Mouse (Mus musculus) heart, embryonic 10.5 days (tissue): ENCODE measurements around the gene Stim1. TPM values are rescaled to one million over a fixed set of nuclear protein-coding genes. Genes with fewer than 3 reads are reported as not detected.
"Not testable (repeated sequence)": the region's sequence is repeated elsewhere in the genome, so short reads cannot be mapped to it uniquely, and the experiment has no call there.

Experiments
- DNase-seq: peaks from one replicate; pipeline ENCODE4 v3.0.0-alpha.2; 2017; ENCODE audit warnings: low spot score
- H3K27ac ChIP-seq: fragments of 300-500 bp; sonication (generic); 2 replicates; pipeline ENCODE4 v1.5.1; 2016; ENCODE audit warnings: mild to moderate bottlenecking
- H3K27me3 ChIP-seq: fragments of 300-500 bp; sonication (generic); 2 replicates; pipeline ENCODE4 v1.6.1; 2016; ENCODE audit warnings: mild to moderate bottlenecking; ENCODE audit not compliant: poor library complexity, insufficient read depth, severe bottlenecking
- H3K36me3 ChIP-seq: fragments of 300-500 bp; sonication (generic); 2 replicates; pipeline ENCODE4 v1.6.1; 2016; ENCODE audit warnings: mild to moderate bottlenecking, moderate library complexity
- H3K4me1 ChIP-seq: fragments of 300-500 bp; sonication (generic); 2 replicates; pipeline ENCODE4 v1.6.1; 2016; ENCODE audit warnings: mild to moderate bottlenecking
- H3K4me3 ChIP-seq: fragments of 300-500 bp; sonication (generic); 2 replicates; pipeline ENCODE4 v1.5.1; 2016; ENCODE audit warnings: mild to moderate bottlenecking, moderate library complexity
- H3K9me3 ChIP-seq: fragments of 300-500 bp; sonication (generic); 2 replicates; pipeline ENCODE4 v1.6.1; 2016; ENCODE audit warnings: mild to moderate bottlenecking, moderate library complexity
- WGBS: fragments of 180-500 bp; shearing (Covaris S2); methylation state at CpG from one replicate; pipeline ENCODE4 v1.1.7; 2016; 5-methylcytosine and 5-hydroxymethylcytosine counted together
- polyA plus RNA-seq: library from polyadenylated mRNA; unstranded; fragments of >200 nt; fragmentation: Nextera tagmentation; extraction: Ambion mirVana; gene quantifications from 2 replicates; pipeline ENCODE4 v1.2.1, GENCODE M21; 2016

The Stim1 gene
- polyA plus RNA-seq, 1 experiment from 2014 or later, result 16.6 TPM

DNA sequence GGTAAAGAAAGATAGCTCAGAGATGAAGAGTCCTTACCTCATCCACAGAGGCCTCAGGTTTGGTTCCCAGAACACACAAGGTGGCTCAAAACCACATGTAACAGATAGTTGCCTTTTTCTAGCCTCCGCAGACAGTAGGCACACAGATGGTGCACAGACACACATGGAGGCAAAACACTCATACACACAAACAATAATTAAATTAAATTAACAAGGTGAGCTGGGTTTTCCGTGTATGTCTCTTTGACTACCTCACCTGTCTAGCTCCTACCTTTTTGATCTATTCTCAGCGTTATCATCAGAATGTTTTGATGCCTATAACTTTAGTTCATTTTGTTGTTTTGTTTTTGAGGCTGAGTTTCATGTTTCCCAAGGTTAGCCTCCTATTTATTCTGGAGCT is 11.7 kb upstream of the Stim1 start, which contains the start of gene Rhog:
Gene Rhog (minus strand): TSS at position 101 of the 400 bp plus-strand sequence.
- 74% methylated on average over 3 of the region's 3 CpGs for WGBS
- Histone ChIP-seq H3K4me1 (no peaks in the 10 kb centered on the region; the same call in 1 of the 2 replicates), H3K27ac (no peak within 1 kb of the TSS), H3K27me3 (no peaks in the 10 kb centered on the region), H3K9me3 (no peaks in the 10 kb centered on the region), H3K36me3 (no peaks in the 10 kb centered on the region), H3K4me3 (no peak within 1 kb of the TSS)
- DNase-seq, result no peak

DNA sequence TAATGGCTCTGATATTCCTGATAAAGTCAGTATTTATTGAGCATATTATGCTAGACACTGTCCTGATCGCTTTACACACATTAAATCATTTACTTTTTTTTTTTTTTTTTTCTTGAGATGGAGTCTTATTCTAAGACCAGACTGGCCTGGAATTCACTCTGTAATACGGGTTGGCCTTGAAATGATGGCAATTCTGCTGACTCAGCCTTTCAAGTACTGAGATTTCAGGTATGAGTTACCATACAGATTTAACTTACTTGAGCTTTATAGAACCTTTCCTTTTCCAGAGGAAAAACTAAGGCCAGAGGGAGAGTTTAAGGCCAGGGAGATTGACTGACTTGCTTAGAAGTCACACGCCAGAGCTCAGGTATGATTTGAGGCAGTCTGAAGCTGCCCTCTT is 11.0 kb upstream of the Stim1 start:
- Histone ChIP-seq H3K9me3 (no peaks in the 10 kb centered on the region), H3K4me3 (no peak overlapping the region), H3K4me1 (no peaks in the 10 kb centered on the region), H3K27me3 (no peaks in the 10 kb centered on the region), H3K36me3 (no peaks in the 10 kb centered on the region), H3K27ac (no peak overlapping the region)
- no peak for DNase-seq
- 78% methylated on average over 3 of the region's 3 CpGs for WGBS

- H3K4me1 ChIP-seq, result no peaks in the 10 kb centered on the region
- H3K27me3 ChIP-seq, result no peaks in the 10 kb centered on the region
- 20% methylated on average over 4 of the region's 4 CpGs for WGBS
- H3K36me3 ChIP-seq, result no peaks in the 10 kb centered on the region
- no peak for DNase-seq
- no peaks in the 10 kb centered on the region for H3K9me3 ChIP-seq
- H3K27ac ChIP-seq, result no peak overlapping the region
- no peak overlapping the region for H3K4me3 ChIP-seq
These were observed 9.4 kb upstream of the Stim1 start for GRCm38 (mm10) chr7:102258189-102258588.

GRCm38 (mm10) chr7:102258753-102259152 is 8.9 kb upstream of the Stim1 start:
- H3K27me3 ChIP-seq, result no peaks in the 10 kb centered on the region
- DNase-seq, result no peak
- 77% methylated on average over 3 of the region's 3 CpGs for WGBS
- no peaks in the 10 kb centered on the region for H3K9me3 ChIP-seq
- no peaks in the 10 kb centered on the region for H3K4me1 ChIP-seq
- H3K36me3 ChIP-seq, result no peaks in the 10 kb centered on the region
- no peak overlapping the region for H3K4me3 ChIP-seq
- no peak overlapping the region for H3K27ac ChIP-seq

DNA sequence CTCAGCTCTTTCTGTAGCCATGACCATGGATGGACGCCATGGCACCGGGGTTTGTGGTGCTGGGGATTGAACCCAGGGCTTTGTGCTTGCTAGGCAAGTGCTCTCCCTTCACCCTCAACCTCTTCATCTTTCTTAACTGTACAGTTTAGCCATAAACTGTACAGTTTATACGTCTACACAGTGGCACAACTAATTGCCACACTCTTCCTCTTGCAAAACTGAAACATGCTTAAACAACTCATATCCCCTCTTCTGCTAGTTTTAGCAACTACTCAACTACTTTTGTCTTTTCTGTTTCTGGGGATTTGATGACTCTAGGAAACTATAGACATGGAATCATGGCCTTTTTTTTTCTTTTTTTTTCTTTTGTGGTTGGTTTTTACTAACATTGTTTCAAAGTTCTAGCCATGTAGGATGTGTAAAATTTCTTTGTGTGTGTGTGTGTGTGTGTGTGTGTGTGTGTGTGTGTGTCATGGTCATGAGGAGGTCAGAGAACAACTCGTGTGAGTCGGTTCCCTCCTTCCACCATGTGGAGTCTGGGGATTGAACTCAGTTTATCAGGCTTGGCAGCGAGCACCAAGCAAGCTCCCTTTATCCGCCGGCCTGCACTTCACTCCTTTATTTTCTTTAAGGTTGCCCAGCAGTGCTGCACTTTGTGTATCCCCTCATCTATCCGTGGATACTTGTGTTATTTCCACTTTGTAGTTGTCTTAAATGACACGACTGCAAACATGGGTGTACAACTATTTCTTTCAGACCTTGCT is 7.7 kb upstream of the Stim1 start:
- DNase-seq, result no peak
- Histone ChIP-seq H3K27me3 (peaks cover 4% of the 10 kb centered on the region; the same call in 1 of the 2 replicates), H3K36me3 (no peaks in the 10 kb centered on the region), H3K9me3 (no peaks in the 10 kb centered on the region), H3K27ac (no peak overlapping the region), H3K4me3 (no peak overlapping the region), H3K4me1 (no peaks in the 10 kb centered on the region)
- WGBS, result 73% methylated on average over 10 of the region's 10 CpGs

DNA sequence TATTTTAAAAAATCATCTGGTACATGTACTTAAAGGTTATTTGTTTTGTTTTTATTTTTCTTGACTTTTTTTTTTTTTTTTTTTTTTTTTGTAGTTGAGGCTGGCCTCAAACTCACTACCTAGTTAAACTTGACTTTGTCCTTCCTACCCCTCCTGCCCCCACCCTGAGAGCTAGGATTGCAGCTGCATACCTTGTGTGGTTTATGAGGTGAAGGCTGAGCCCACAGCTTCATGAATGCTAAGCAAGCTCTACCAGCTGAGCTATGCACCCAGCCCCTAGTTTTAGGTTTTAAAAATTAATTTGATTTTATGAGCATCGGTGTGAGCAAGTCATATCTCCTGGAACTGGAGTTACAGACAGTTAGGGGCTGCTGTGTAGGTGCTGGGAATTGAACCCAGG is 7.1 kb upstream of the Stim1 start:
- 86% methylated on average over 1 of the region's 1 CpGs for WGBS
- no peak for DNase-seq

GRCm38 (mm10) chr7:102263020-102263419 is 4.6 kb upstream of the Stim1 start:
- WGBS, result 89% methylated on average over 2 of the region's 2 CpGs
- Histone ChIP-seq H3K4me1 (0 out of 2 replicates have a peak, but pooled peaks cover 2% of the 10 kb centered on the region), H3K27me3 (peaks cover 16% of the 10 kb centered on the region; the same call in 1 of the 2 replicates), H3K4me3 (no peak overlapping the region), H3K9me3 (no peaks in the 10 kb centered on the region), H3K27ac (no peak overlapping the region), H3K36me3 (no peaks in the 10 kb centered on the region)
- no peak for DNase-seq

More for the DNA sequence above, 7.1 kb upstream of the Stim1 start:
- H3K4me3 ChIP-seq, result no peak overlapping the region
- no peak overlapping the region for H3K27ac ChIP-seq
- H3K36me3 ChIP-seq, result no peaks in the 10 kb centered on the region
- H3K27me3 ChIP-seq, result peaks cover 10% of the 10 kb centered on the region; the same call in 1 of the 2 replicates
- no peaks in the 10 kb centered on the region for H3K4me1 ChIP-seq
- H3K9me3 ChIP-seq, result no peaks in the 10 kb centered on the region

GRCm38 (mm10) chr7:102266021-102266400 is 1.6 kb upstream of the Stim1 start:
- not testable (repeated sequence) for DNase-seq, H3K36me3 ChIP-seq, H3K9me3 ChIP-seq, H3K4me3 ChIP-seq, H3K4me1 ChIP-seq, H3K27ac ChIP-seq
- 88% methylated on average over 10 of the region's 10 CpGs for WGBS
- H3K27me3 ChIP-seq, result peaks cover 33% of the 10 kb centered on the region

DNA sequence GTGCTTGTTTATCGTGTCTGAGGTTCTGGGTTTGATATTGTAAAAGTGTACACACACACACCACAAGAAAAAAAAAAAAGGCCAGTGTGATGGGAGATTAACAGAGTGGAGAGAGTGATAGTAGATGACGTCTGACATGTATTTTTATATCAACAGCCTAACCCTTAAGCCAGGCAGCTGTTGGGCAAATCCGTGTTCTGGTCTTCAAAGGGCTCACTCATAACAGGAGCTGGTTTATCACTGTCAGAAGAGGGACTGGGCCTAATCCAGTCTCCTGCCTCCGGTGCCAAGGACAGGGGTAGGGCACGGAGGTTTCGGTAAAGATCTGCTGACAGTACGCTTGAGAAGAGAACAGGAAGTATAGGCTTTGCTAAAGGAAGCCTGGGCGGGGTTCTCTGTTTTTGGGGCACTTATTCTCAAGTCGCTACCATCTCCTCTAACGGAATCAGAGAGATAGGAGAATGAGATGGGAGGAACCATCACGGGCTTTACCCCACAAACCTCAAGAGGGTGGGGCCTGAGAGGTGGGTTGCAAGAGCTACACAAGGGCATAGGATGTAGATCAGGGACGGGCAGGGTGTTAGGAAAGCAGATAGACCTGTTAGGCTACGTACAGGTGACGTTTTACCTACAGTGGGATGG is 1.1 kb upstream of the Stim1 start:
- Histone ChIP-seq H3K36me3 (no peaks in the 10 kb centered on the region), H3K9me3 (no peaks in the 10 kb centered on the region), H3K4me1 (peaks cover 8% of the 10 kb centered on the region), H3K4me3 (peak overlapping the region; percentile 94), H3K27me3 (peaks cover 33% of the 10 kb centered on the region), H3K27ac (no peak overlapping the region)
- 37% methylated on average over 14 of the region's 14 CpGs for WGBS
- no peak for DNase-seq

DNA sequence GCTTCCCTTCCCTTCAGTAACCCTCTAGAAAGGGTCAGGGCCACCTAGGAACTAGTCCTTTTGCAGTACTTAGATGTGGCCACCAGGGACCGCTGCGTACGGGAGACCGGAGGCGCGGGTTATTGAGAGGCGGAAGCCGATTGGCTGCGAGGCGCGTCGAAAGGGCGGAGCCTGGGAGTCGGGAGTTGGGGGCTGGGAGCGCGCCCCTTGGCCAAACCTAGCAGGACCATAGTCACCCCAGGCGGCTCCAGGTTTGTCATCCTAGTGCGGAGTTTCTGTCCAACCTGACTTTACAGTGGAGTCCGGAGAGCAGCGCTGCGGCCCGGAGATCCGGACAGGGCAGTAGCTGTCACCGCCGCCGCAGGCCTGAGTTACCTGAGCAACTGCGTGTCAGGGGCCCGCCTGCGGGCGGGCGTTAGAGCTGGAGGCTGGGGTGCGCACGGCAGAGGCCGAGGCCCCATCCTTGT is 460 bp upstream of the Stim1 start:
- H3K27me3 ChIP-seq, result peaks cover 33% of the 10 kb centered on the region
- DNase-seq, result peak; percentile 98
- H3K4me3 ChIP-seq, result peak overlapping the region; percentile 94
- no peaks in the 10 kb centered on the region for H3K36me3 ChIP-seq
- H3K9me3 ChIP-seq, result no peaks in the 10 kb centered on the region
- peak overlapping the region; percentile 85 for H3K27ac ChIP-seq
- peaks cover 12% of the 10 kb centered on the region for H3K4me1 ChIP-seq
- under 1% methylated on average over 34 of the region's 34 CpGs for WGBS

- Histone ChIP-seq H3K36me3 (no peaks in the 10 kb centered on the region), H3K27me3 (peaks cover 33% of the 10 kb centered on the region), H3K27ac (peak overlapping the region; percentile 85), H3K9me3 (no peaks in the 10 kb centered on the region), H3K4me3 (peak overlapping the region; percentile 94), H3K4me1 (peaks cover 19% of the 10 kb centered on the region)
- DNase-seq, result no peak
- 6% methylated on average over 12 of the region's 12 CpGs for WGBS
These were observed 766 bp downstream of the Stim1 start for GRCm38 (mm10) chr7:102268395-102268748.

DNA sequence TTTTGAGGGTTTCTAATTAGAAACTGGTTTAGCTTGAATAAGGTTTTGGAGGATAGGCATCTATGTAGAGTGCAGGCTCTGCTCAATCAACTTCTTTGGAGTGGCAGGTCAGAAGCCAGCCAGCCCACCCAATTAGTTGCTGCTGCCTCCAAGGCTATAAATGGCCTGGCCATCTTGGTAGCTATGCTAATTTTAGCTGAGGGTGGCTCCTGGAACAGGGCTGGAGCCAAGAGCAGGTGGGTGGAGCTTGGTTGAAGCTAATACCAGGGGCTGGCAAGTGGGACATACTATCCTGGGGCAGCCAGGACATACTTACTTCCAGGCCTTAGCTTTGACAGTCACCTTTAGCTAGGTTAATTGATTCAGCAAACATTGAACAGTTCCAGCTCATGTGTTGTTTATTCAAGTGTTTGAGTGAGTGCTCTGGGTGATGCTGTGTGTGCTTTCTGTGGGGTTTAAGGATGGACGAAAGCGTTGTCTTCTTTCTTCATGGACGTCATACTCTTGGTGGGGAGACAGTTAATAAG is 4.9 kb downstream of the Stim1 start:
- H3K4me1 ChIP-seq, result peaks cover 19% of the 10 kb centered on the region
- no peak overlapping the region for H3K4me3 ChIP-seq
- H3K27me3 ChIP-seq, result peaks cover 25% of the 10 kb centered on the region
- 86% methylated on average over 3 of the region's 3 CpGs for WGBS
- no peaks in the 10 kb centered on the region for H3K9me3 ChIP-seq
- no peak overlapping the region for H3K27ac ChIP-seq
- no peak for DNase-seq
- no peaks in the 10 kb centered on the region for H3K36me3 ChIP-seq

DNA sequence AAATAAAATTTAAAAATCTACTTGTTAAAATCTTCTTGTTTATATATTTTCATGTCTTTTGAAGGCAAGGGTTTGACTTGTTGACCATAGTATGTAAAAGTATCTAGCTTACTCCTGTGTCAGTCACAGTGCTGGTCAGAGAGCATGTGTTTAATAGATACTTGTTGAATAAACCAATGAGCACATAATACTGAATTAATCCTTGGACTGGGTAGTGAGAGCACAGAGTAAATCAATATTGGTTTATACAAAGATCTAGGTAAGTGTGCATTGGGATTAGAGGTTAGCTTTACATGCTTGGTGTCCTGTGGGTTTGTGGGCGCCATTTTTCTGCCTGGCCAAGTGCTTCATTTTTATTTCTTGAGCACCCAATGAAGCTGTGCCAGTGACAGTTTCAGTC is 13.8 kb downstream of the Stim1 start:
- H3K27me3 ChIP-seq, result peaks cover 78% of the 10 kb centered on the region

More for the DNA sequence above, 13.8 kb downstream of the Stim1 start:
- H3K4me1 ChIP-seq, result no peaks in the 10 kb centered on the region
- 86% methylated on average over 1 of the region's 1 CpGs for WGBS
- H3K27ac ChIP-seq, result no peak overlapping the region
- no peak for DNase-seq
- H3K36me3 ChIP-seq, result no peaks in the 10 kb centered on the region
- H3K9me3 ChIP-seq, result no peaks in the 10 kb centered on the region
- no peak overlapping the region for H3K4me3 ChIP-seq
